Mouse (Mus musculus) hindbrain, embryonic 12.5 days (tissue): ENCODE results near the gene Eif3b. TPM values are rescaled to one million over a fixed set of nuclear protein-coding genes. Genes with fewer than 3 reads are reported as not detected.
A peak's percentile ranks its signal among the peaks of the same experiment; 100 is the strongest.
"Not testable (repeated sequence)": the region's sequence is repeated elsewhere in the genome, so short reads cannot be mapped to it uniquely, and the experiment has no call there.

Experiments
- ATAC-seq: fragments of 200-750 bp; cut with Nextera tagmentation; 2 replicates; pipeline ENCODE4 v1.8.0; 2017; ENCODE audit warnings: moderate TSS enrichment; ENCODE audit not compliant: low FRiP score
- H3K27ac ChIP-seq: fragments of 300-500 bp; sonication (generic); 2 replicates; pipeline ENCODE4 v1.5.1; 2016; ENCODE audit warnings: mild to moderate bottlenecking
- H3K27me3 ChIP-seq: fragments of 300-500 bp; sonication (generic); 2 replicates; pipeline ENCODE4 v1.6.1; 2016; ENCODE audit warnings: mild to moderate bottlenecking
- H3K36me3 ChIP-seq: fragments of 300-500 bp; sonication (generic); 2 replicates; pipeline ENCODE4 v1.6.1; 2016; ENCODE audit warnings: mild to moderate bottlenecking
- H3K4me1 ChIP-seq: fragments of 300-500 bp; sonication (generic); 2 replicates; pipeline ENCODE4 v1.6.1; 2016
- H3K4me2 ChIP-seq: fragments of 300-500 bp; sonication (generic); replicated peaks from 2 replicates; pipeline ENCODE4 v1.6.1; 2016; ENCODE audit warnings: mild to moderate bottlenecking
- H3K4me3 ChIP-seq: fragments of 300-500 bp; sonication (generic); 2 replicates; pipeline ENCODE4 v1.5.1; 2016; ENCODE audit warnings: mild to moderate bottlenecking
- H3K9ac ChIP-seq: fragments of 300-500 bp; sonication (generic); 2 replicates; pipeline ENCODE4 v1.6.1; 2016; ENCODE audit warnings: mild to moderate bottlenecking, moderate library complexity
- H3K9me3 ChIP-seq: fragments of 300-500 bp; sonication (generic); replicated peaks from 2 replicates; pipeline ENCODE4 v1.6.1; 2016; ENCODE audit warnings: mild to moderate bottlenecking
- WGBS: fragments of 180-500 bp; shearing (Covaris S2); methylation state at CpG from one replicate; pipeline ENCODE4 v1.1.7; 2016; 5-methylcytosine and 5-hydroxymethylcytosine counted together
- polyA plus RNA-seq: library from polyadenylated mRNA; unstranded; fragments of >200 nt; fragmentation: Nextera tagmentation; extraction: Ambion mirVana; gene quantifications from 2 replicates; pipeline ENCODE4 v1.2.1, GENCODE M21; 2016

The Eif3b gene
- polyA plus RNA-seq, 1 experiment from 2014 or later: 162 TPM

DNA sequence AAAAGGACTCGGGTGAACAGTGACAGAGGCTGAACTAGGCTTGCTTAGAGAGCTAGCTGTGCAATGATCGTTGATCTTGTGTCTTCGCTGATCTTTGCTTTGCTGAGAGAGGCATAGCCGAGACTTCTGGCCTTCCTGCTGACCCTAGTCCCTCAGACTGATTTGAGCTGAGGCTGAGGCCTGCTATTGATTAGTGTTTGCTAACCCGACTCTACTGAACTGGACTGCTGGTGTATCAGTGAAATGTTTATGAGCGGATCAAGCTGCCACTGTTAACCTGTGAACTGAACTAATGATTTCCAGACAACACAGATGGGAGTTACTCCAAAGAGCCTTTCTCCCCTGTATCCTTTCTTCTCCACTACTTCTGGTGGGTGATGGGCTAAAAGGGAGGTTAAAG is 14.0 kb upstream of the Eif3b start:
- ATAC-seq: no peak
- no peak overlapping the region for H3K9ac ChIP-seq
- H3K27me3 ChIP-seq: no peaks in the 10 kb centered on the region
- no peak overlapping the region for H3K4me2 ChIP-seq
- H3K9me3 ChIP-seq: no peaks in the 10 kb centered on the region; the same call in 1 of the 2 replicates
- no peaks in the 10 kb centered on the region for H3K36me3 ChIP-seq
- H3K27ac ChIP-seq: no peak overlapping the region
- H3K4me3 ChIP-seq: no peak overlapping the region
- H3K4me1 ChIP-seq: no peaks in the 10 kb centered on the region
- 69% methylated on average over 6 of the region's 6 CpGs for WGBS

DNA sequence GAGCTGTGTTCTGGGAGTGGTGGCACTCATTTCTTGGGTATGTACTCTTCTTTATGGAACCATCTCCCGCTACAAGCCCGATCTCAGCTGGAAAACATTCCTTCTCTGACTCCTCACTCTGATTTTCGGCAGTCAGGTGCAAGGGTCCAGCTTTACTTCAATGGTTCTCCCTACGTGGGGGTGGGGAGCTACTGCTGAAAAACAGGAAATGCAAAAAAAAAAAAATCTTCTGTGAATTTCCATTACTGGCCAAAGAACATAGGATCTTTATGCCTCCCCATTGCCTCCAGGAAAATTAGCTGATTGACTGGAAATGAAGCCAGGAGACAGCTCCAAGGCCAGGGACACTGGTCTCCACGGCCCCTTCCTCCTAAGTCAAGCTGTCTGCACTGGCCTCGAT is 12.5 kb upstream of the Eif3b start:
- ATAC-seq: no peak
- Histone ChIP-seq H3K27me3 (no peaks in the 10 kb centered on the region), H3K4me1 (no peaks in the 10 kb centered on the region), H3K4me2 (no peak overlapping the region), H3K27ac (no peak overlapping the region), H3K4me3 (no peak overlapping the region), H3K9me3 (no peaks in the 10 kb centered on the region), H3K36me3 (no peaks in the 10 kb centered on the region), H3K9ac (no peak overlapping the region)
- 75% methylated on average over 6 of the region's 6 CpGs for WGBS

DNA sequence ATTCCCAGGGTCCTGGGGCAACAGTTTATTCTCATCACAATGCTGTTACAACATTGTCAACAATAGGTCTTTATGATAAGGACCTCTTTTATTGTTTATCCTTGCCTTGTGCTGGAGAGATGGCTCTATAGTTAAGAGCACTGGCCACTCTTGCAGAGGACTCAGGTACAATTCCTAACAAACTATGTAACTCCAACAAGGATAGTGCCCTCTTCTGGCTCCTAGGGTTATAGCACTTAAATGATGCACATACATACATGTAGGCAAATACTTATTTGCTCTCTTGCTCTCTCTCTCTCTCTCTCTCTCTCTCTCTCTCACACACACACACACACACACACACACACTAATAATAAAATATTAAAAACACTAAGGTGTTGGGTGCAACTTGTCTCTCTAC is 10.3 kb upstream of the Eif3b start:
- no peak overlapping the region for H3K4me2 ChIP-seq
- no peaks in the 10 kb centered on the region for H3K9me3 ChIP-seq
- H3K9ac ChIP-seq: no peak overlapping the region
- no peaks in the 10 kb centered on the region for H3K27me3 ChIP-seq
- H3K4me1 ChIP-seq: no peaks in the 10 kb centered on the region
- no peak for ATAC-seq
- no peak overlapping the region for H3K4me3 ChIP-seq
- no peak overlapping the region for H3K27ac ChIP-seq
- H3K36me3 ChIP-seq: no peaks in the 10 kb centered on the region

DNA sequence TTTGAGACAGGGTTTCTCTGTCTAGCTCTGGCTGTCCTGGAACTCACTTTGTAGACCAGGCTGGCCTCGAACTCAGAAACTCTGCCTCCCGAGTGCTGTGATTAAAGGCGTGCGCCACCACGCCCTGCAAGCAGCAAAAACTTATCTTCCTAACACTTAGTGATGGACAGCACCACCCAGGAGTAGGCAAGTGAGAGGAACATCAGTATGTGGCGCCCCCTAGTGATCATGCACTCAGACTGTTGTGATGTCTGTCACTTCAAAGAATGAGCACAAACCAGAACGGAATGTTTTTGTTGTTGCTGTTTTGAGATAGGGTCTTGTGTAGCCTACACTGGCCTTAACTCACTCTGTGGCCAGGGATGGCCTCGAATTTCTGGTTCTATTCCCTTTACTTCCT is 7.8 kb upstream of the Eif3b start:
- Histone ChIP-seq H3K4me1 (no peaks in the 10 kb centered on the region), H3K4me3 (no peak overlapping the region), H3K9me3 (no peaks in the 10 kb centered on the region), H3K27me3 (no peaks in the 10 kb centered on the region), H3K4me2 (no peak overlapping the region), H3K9ac (no peak overlapping the region), H3K27ac (no peak overlapping the region), H3K36me3 (no peaks in the 10 kb centered on the region)
- no peak for ATAC-seq
- WGBS: 39% methylated on average over 8 of the region's 8 CpGs

DNA sequence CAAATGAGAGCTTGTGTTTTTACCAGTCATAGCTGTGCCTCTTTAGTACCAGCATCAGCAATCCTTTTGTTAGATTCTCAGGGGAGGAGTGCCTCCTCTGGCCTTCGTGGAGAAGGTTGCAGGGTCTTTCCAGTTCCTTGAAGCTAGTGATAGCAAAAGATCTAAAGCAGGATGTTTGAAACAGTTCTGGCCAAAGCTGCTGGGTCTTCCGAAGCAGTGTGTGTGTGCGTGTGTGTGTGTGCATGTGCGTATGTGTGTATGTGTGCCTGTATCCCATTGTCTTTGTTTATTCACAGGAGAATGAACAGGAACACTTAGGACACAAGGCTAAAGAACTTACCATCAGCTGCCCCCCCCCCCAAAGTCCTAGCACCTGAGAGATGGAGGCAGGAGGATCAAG is 4.5 kb upstream of the Eif3b start:
- H3K4me3 ChIP-seq: no peak overlapping the region
- H3K9ac ChIP-seq: no peak overlapping the region
- no peak overlapping the region for H3K27ac ChIP-seq
- no peaks in the 10 kb centered on the region for H3K36me3 ChIP-seq
- ATAC-seq: no peak
- no peaks in the 10 kb centered on the region; the same call in 1 of the 2 replicates for H3K4me1 ChIP-seq
- no peaks in the 10 kb centered on the region for H3K27me3 ChIP-seq
- H3K9me3 ChIP-seq: no peaks in the 10 kb centered on the region
- WGBS: 65% methylated on average over 4 of the region's 4 CpGs
- no peak overlapping the region for H3K4me2 ChIP-seq

DNA sequence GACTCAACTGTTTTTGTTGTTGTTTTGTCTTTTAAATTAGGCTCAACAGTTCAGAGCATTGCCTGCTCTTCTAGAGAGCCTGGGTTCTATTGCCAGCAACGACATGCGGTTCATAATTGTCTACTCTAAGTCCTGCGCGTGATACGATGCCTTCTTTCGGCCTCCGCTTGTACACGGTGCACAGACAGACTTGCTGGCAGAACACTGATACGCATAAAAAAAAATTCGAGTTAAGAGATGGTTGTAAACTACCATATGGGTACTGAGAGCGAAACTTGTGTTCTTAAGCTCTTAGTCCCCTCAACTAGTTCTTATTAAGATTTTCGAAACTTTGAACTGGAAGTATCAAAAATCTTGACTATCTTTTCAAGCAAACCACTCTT is 1.0 kb upstream of the Eif3b start:
- ATAC-seq: peak; percentile 33; the same call in 1 of the 2 replicates
- Histone ChIP-seq H3K27me3 (no peaks in the 10 kb centered on the region), H3K9me3 (no peaks in the 10 kb centered on the region), H3K4me3 (peak overlapping the region; percentile 100), H3K4me1 (peaks cover 27% of the 10 kb centered on the region), H3K4me2 (peak overlapping the region; percentile 88), H3K36me3 (0 out of 2 replicates have a peak, but pooled peaks cover 11% of the 10 kb centered on the region), H3K9ac (peak overlapping the region; percentile 77), H3K27ac (peak overlapping the region; percentile 94)
- WGBS: 2% methylated on average over 12 of the region's 12 CpGs

DNA sequence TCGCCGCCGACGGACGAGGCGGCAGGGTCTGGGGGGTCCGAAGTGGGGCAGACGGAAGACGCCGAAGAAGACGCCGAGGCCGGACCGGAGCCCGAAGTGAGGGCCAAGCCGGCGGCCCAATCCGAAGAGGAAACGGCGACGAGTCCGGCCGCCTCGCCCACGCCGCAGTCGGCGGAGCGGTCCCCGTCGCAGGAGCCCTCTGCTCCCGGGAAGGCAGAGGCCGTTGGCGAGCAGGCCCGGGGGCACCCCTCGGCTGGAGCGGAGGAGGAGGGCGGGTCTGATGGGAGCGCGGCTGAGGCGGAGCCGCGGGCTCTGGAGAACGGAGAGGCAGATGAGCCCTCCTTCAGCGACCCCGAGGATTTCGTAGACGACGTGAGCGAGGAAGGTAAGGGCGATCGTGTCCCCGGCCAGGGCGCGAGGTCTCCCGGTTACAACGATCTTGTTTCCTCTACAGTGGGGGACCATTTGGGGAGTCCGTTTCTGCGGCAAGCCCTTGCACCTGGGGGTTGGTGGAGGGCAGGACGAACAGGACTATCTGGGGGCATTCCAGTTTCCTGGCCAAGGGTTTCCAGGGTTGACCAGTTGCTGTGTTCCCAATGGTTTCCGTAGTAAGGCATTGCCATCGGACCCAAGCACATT is 433 bp downstream of the Eif3b start:
- Histone ChIP-seq H3K27me3 (no peaks in the 10 kb centered on the region), H3K4me1 (peaks cover 27% of the 10 kb centered on the region), H3K27ac (peak overlapping the region; percentile 82), H3K9me3 (no peaks in the 10 kb centered on the region), H3K36me3 (0 out of 2 replicates have a peak, but pooled peaks cover 15% of the 10 kb centered on the region), H3K4me2 (peak overlapping the region; percentile 88), H3K4me3 (peak overlapping the region; percentile 100), H3K9ac (peak overlapping the region; percentile 98)
- ATAC-seq: peak; percentile 42
- WGBS: under 1% methylated on average over 62 of the region's 62 CpGs

DNA sequence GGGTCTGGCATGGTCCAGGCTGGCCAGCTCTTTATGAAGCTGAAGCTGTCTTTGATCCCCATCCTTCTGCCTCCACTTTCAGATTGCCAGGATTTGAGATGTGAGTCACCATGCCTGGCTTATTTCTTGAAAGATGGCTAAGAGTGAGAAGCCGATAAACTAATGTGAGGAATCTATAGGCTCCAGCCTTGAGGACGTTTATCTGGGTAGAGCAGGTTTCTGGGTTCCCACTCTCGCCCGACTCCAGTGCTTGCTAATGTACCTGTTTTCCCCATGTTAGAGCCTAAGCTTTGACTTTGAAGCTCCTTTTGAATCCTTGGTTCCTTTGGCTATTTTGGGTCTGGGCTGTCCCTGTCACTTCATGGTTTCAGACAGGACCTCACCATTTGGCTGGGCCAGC is 1.5 kb downstream of the Eif3b start:
- H3K4me1 ChIP-seq: peaks cover 27% of the 10 kb centered on the region
- no peak for ATAC-seq
- H3K9me3 ChIP-seq: no peaks in the 10 kb centered on the region
- WGBS: 79% methylated on average over 4 of the region's 4 CpGs
- H3K27me3 ChIP-seq: no peaks in the 10 kb centered on the region
- H3K4me2 ChIP-seq: peak overlapping the region; percentile 88
- peak overlapping the region; percentile 100 for H3K4me3 ChIP-seq
- no peak overlapping the region for H3K27ac ChIP-seq
- peak overlapping the region; percentile 98; the same call in 1 of the 2 replicates for H3K9ac ChIP-seq
- peaks cover 18% of the 10 kb centered on the region; the same call in 1 of the 2 replicates for H3K36me3 ChIP-seq

DNA sequence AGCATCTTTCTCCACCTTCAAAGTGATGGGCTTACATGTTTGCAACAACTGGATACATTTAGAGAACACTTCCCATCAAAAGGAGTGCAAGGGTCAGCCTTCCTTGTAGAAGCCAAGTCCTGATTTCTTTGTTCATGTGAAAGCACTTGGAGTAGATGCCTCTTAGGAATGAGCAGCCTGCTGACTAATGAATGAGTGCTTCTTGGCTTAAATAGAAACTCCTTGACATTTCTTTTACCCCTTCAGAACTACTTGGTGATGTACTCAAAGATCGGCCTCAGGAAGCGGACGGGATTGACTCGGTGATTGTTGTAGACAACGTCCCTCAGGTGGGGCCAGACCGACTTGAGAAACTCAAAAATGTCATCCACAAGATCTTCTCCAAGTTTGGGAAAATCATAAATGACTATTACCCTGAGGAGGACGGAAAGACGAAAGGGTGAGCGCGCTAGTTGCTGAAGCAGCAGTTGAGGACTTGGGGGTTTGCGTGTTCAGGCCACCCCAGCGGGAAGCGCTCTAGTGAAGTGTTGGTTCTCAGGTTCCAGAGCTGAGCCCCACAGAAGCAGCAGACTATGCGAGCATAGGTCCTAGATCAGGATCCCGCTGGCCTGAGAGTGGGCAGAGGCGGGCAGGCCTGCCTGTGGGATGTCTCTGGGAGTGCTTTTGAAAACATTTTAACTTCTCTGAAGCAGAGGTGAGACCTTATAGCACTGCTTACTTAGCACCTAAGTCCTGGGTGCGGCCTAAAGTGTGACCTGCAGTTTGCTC is 6.1 kb downstream of the Eif3b start:
- peaks cover 60% of the 10 kb centered on the region for H3K36me3 ChIP-seq
- ATAC-seq: no peak
- H3K27ac ChIP-seq: no peak overlapping the region
- H3K4me3 ChIP-seq: no peak overlapping the region
- H3K27me3 ChIP-seq: no peaks in the 10 kb centered on the region
- no peaks in the 10 kb centered on the region for H3K9me3 ChIP-seq
- H3K4me1 ChIP-seq: peaks cover 22% of the 10 kb centered on the region
- H3K4me2 ChIP-seq: no peak overlapping the region
- no peak overlapping the region for H3K9ac ChIP-seq
- WGBS: 94% methylated on average over 17 of the region's 17 CpGs

DNA sequence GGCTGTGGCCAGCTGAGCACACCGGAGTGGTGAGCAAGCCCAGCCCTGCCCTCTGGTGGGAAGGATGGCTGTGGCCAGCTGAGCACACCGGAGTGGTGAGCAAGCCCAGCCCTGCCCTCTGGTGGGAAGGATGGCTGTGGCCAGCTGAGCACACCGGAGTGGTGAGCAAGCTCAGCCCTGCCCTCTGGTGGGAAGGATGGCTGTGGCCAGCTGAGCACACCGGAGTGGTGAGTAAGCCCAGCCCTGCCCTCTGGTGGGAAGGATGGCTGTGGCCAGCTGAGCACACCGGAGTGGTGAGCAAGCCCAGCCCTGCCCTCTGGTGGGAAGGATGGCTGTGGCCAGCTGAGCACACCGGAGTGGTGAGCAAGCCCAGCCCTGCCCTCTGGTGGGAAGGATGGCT is 20.0 kb downstream of the Eif3b start:
- not testable (repeated sequence) for H3K27me3 ChIP-seq, H3K9me3 ChIP-seq, H3K4me3 ChIP-seq, ATAC-seq, H3K4me2 ChIP-seq, H3K27ac ChIP-seq, H3K4me1 ChIP-seq, H3K9ac ChIP-seq
- 94% methylated on average over 2 of the region's 6 CpGs for WGBS
- peaks cover 83% of the 10 kb centered on the region for H3K36me3 ChIP-seq

DNA sequence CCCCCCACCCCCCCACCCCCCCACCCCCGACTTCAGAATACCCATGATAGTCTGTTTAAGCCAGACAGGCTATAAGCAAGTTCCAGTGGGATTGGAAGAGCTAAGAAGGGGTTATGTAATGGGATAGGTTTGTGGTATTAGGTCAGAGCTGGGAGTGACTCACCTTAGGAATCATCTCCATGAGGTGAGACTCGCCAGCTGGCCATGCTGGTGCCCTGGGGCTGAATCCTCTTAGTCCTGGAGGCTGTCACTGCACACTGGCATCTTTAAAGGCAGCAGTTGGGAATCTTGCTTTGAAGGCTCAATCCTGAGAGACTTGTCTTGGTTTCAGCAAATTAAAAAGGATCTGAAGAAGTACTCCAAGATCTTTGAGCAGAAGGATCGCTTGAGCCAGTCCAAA is 22.3 kb downstream of the Eif3b start:
- H3K9ac ChIP-seq: no peak overlapping the region
- no peak overlapping the region for H3K4me2 ChIP-seq
- no peaks in the 10 kb centered on the region for H3K9me3 ChIP-seq
- no peak overlapping the region for H3K27ac ChIP-seq
- H3K4me3 ChIP-seq: no peak overlapping the region
- peaks cover 90% of the 10 kb centered on the region for H3K36me3 ChIP-seq
- no peaks in the 10 kb centered on the region for H3K27me3 ChIP-seq
- H3K4me1 ChIP-seq: no peaks in the 10 kb centered on the region
- ATAC-seq: no peak
- 94% methylated on average over 3 of the region's 3 CpGs for WGBS

DNA sequence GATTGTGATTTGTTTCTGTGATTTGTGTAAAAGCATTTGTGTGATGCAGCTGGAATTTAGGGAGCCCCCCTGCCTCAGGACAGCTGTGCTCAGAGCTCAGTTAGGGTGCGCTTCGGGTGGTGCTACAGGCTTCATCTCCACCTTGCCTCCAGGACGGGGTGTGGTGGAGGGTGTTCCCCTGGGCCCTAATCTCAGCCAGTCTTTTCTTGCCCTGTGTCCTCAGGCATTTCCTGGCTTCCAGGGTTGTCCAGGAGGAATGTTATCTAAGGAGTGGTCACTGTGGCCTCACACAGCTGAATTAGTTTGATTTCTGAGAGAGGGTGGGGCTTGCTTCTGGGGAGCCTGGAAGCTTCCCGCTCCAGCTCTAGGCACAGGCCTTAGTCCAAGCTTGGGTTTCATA is 24.9 kb downstream of the Eif3b start:
- H3K4me2 ChIP-seq: no peak overlapping the region
- H3K27me3 ChIP-seq: no peaks in the 10 kb centered on the region
- H3K4me3 ChIP-seq: no peak overlapping the region
- H3K36me3 ChIP-seq: peaks cover 68% of the 10 kb centered on the region
- WGBS: 95% methylated on average over 4 of the region's 4 CpGs
- no peaks in the 10 kb centered on the region for H3K4me1 ChIP-seq
- H3K27ac ChIP-seq: no peak overlapping the region
- ATAC-seq: no peak
- no peak overlapping the region for H3K9ac ChIP-seq
- no peaks in the 10 kb centered on the region for H3K9me3 ChIP-seq

DNA sequence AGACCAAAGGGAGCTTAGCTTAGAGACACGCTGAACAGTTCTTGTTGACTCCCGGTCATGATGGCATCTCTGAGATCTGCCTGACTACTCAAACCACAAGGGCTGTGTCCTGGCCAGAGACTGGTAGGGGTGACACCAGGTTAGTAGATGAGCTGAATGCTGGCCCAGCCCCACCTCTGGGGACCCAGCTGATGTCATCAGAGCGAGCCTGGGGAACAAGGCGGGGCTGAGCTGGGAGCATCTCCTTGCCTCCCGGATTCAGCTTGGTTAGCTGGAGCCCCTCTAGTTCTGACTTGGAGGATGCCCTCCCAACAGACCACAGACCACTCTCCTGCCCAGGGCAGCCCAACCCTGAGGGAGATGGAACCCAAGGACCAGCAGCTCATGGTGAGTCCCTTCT is 26.2 kb downstream of the Eif3b start, which contains the start of gene Gm4869:
Gm4869 (plus strand) TSS at position 301 of the 400 bp plus-strand sequence.
- no peak for ATAC-seq
- H3K4me3 ChIP-seq: no peak within 1 kb of the TSS
- no peak within 1 kb of the TSS for H3K4me2 ChIP-seq
- H3K4me1 ChIP-seq: no peaks in the 10 kb centered on the region
- H3K27me3 ChIP-seq: no peaks in the 10 kb centered on the region
- H3K9ac ChIP-seq: no peak within 1 kb of the TSS
- H3K9me3 ChIP-seq: no peaks in the 10 kb centered on the region
- H3K27ac ChIP-seq: no peak within 1 kb of the TSS
- WGBS: 84% methylated on average over 5 of the region's 5 CpGs
- peaks cover 59% of the 10 kb centered on the region for H3K36me3 ChIP-seq
